Mouse (Mus musculus) kidney, postnatal 25 days (tissue): ENCODE results near the gene Ank3.
A peak's percentile ranks its signal among the peaks of the same experiment; 100 is the strongest.

ENCODE experiments used
- DNase-seq, 2 experiments: peaks; one replicate each; pipeline ENCODE4 v3.0.0; 2021; ENCODE audit warnings: mixed read lengths in 2 of 2

Ank3 gene

GRCm38 (mm10) chr10:69538236-69538635, 139.7 kb downstream of the Ank3 start:
- DNase-seq: no peak

- DNase-seq: no peak
These were observed 143.9 kb downstream of the Ank3 start for GRCm38 (mm10) chr10:69542439-69542838.

DNA sequence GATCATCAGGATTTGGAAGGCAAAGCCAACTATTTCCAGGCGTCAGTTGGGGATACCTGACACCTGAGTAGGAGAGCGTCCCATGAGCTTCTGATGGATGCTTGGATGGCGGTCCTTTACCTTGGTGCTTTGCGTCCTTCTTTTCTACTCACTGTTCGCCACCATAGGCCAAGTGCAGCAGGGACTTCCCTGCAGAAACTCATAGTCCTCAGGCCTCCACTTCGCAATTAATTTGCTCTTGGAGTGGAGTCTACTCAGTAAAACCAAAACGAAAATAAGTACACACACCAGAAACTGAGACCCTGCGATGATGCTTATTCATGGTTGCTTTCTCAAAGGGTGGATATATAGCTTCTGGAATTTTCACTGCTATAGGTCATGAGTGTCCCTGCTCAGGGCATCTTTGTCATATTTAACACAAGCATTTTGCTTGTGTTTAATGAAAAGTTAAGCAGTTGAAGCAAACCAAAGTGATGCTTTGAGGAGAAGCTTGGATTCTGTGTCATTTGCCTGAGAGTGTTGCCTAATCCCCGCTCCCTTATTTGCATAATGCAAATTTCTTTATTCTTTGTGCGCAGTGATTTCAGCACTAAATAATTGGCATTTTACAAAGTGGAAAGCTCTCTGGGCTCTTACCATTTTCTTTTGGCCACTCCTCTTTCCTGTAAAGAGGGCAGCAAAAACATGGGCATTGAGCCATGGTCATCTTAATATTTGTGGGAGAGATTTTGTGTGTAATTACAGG, 145.5 kb downstream of the Ank3 start:
- no peak for DNase-seq

GRCm38 (mm10) chr10:69544653-69545052, 146.1 kb downstream of the Ank3 start:
- no peak for DNase-seq

DNA sequence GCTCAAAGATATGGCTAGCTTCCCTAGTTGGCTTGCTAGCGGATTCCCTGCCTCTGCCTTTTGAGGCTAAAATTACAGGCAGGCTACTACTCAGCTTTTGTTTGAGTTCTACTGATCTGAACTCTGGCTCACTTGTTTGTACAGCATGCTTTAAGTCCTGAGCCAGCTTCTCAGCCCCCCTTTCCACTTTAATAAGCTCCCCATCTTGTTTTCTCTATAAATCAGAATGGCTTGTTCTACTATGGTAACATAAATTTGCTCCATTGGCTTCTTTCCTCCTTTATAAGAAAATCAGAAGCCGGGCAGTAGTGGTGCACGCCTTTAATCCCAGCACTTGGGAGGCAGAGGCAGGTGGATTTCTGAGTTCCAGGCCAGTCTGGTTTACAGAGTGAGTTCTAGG, 147.4 kb downstream of the Ank3 start:
- no peak for DNase-seq

GRCm38 (mm10) chr10:69546643-69547042, 148.1 kb downstream of the Ank3 start:
- no peak for DNase-seq

DNA sequence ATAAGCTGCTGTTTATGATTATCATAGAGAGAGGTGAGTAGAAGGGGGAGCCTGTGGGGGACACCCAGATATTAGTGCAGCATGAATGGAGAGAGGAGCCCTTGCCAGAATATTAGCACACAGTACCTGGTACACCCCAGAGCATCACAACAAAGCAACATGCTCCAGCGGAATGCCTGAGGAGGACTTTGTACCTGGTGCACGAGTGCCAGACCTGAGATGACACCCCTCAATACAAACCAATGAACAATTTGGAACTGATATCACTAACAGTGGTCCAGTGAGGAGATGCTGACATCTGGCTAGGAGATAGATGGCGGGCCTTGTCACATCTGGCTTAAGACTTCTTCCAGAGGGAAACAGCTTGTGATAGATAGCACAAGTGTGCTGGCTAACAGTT, 150.2 kb downstream of the Ank3 start:
- DNase-seq: peak; percentile 36 to 56

DNA sequence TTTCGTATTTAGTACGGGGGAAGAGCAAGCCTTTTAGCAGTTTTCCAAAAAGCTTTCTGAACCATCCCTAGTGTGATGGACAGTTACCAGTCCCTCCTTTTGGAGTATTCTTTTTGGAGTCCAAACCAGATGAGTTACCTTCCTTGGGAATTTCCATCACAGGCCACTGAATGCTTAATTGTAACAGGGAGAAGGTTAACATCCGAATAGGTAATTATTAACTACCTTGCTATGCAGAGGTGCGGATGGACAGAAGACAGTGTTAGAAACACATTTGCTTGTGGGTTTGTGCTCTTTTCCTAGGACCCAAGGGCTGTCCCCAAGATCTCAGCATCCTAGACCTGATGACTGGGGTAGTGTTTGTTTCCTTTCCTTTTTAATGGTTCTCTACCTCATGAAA, 150.6 kb downstream of the Ank3 start:
- DNase-seq: no peak

DNA sequence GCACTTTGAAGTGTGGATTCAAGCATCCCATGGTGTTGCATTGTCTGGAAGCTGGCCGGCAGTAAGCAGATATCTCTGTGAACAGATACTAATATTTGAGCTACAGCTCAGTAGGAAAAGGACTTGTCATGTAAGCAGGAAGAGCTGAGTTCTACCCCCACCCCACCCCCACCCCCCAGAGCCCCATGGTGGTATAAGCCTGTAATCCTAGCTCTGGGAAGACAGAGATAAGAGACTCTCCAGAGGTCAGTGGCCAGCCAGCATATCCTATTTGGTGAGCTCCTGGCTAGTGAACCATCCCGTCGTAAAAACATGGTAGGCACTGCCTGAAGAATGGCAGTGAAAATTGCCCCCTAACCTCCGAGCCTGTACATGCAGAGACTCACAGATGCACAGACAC, 152.3 kb downstream of the Ank3 start:
- no peak for DNase-seq

DNA sequence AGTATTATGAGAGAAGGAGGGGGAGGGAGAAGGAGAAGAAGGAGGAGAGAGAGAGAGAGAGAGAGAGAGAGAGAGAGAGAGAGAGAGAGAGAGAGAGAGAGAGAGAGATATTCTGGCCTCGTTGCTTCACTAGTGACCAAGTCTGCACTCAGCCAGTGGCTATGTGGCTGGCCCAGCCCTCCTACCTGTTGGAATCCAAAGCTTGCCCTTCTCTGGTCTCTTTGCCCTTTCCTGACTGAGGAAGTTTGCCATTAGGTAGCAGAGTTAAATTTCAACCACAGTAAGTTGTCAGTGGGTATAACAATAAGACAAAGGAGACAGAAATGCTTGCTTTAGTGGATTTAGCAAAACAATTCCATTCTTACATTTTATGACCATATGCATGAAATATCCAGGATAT, 154.5 kb downstream of the Ank3 start:
- DNase-seq: peak; percentile 63 to 77

- no peak for DNase-seq
These were observed 157.0 kb downstream of the Ank3 start for GRCm38 (mm10) chr10:69555592-69555991.

GRCm38 (mm10) chr10:69556278-69556677, 157.7 kb downstream of the Ank3 start:
- DNase-seq: peak; percentile 82 to 83

DNA sequence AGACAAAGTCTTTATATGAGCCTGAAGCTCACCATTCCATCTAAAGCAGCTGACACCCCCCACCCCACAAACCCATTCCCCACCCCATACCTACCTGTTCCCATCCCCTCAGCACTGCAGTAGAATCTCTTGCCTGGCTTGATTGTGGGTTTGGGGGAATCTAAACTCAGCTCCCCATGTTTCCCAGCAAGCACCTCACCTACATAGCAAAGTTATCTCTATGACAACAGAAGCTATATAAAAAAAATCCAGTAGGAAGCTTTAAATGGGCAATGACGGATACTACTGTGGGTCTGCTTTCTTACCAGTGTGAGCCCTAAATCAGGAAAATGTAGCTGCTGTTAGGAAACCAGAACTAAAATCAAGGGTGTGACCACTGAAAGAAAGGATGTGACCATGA, 161.7 kb downstream of the Ank3 start:
- no peak for DNase-seq

DNA sequence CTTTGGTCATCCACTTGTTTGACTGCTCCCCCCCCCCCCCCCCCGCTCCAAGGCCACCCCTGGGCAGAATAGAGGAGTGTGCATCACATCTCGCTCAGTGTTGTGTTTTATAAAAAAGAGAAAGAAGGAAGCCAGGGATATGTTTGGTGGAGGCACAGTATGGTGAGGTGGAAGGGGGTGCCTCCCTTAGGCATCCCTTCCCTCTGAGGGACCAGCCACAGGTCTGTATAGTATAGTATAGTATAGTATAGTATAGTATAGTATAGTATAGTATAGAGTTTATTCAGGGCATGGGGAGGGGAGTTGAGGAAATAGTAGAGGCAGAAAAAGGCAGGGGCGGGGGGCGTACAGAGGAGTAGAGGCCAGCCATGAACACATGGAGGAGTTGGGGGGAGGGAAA, 164.4 kb downstream of the Ank3 start:
- DNase-seq: no peak

DNA sequence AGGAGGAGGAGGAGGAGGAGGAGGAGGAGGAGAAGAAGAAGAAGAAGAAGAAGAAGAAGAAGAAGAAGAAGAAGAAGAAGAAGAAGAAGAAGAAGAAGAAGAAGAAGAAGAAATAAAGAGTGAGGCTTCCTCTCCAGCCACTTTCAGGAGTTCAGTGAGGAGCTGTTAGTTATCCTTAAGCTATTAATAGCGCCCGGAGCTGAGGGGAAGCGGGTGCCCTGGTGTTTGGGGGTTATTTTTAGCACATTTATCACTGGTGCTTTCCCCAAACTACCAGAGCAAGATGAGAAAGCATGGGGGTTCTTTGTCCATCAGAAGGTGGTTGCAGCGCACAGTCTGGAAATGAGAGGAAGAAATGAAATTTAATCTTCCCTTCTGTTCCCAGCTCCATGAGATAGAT, 166.5 kb downstream of the Ank3 start:
- DNase-seq: no peak

DNA sequence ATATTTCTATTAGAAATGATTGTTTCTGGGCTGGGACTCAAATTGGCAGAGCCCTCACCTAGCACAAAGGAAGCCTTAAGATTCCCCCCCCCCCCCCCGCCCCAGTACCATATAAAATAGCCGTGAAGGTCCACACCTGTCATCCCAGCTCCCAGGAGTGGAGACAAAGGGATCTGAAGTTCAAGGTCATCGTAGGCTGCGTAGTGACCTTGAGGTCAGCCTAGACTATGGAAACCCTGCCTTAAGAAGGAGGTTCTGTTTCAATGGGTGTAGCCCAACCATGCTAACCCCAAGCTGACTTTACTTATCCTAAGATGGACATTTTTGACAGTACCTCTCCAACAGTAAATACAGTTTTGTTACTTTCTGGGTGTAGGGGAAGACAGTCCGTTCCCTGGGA, 170.4 kb downstream of the Ank3 start:
- no peak for DNase-seq

DNA sequence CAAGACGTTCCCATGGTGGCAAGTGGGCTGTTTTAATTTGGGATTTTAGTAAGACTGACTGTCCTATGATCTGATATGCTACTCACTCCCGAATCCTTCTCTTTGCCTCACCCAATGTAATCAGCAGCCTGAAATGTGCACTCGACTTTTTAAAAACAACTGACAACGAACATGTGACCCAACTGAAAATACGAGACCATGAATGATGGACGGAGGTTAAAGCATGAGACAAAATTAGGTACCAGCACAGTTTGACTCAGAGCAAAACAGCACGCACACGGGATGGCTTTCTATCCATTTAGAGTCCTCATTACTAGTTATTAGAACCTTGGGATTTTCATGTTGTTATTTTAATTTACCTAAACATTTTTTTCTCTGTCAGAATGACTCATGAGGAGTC, 171.2 kb downstream of the Ank3 start:
- DNase-seq: no peak

DNA sequence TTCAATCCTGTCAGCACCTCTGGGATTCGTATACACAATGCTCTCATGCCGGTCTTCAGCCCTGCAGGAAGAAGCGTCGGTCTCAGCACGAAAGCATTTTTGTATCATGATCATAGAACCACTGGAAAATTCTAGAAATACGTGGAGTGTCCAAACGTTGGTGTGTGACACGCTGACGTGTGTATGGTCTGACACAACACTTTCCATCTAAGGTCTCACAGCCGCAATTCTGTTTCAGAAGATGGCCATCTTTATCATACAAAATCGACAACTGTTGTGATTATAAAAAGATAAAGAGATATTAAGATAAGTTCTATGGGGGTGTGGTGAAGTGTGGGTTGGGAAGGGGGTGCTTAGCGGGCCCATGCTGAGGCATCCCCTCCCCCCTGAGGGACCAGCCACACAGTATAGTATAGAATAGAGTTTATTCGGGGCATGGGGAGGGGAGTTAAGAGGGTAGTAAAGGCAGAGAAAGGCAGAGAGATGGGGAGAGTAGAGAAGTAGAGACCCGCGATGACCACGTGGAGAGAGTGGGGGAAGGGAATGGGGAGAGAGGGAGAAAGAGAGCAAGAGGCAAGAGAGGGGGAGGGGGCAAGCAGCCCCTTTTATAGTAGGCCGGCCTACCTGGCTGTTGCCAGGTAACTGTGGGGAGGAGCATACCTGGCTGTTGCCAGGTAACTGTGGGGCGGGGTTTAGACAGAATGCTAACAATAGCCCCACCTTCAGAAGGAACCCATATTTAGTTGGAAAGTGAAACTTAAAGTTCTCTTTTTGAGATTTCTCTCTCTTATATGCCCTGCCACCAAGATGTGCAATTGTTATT, 172.1 kb downstream of the Ank3 start:
- DNase-seq: peak; percentile 53 to 68

DNA sequence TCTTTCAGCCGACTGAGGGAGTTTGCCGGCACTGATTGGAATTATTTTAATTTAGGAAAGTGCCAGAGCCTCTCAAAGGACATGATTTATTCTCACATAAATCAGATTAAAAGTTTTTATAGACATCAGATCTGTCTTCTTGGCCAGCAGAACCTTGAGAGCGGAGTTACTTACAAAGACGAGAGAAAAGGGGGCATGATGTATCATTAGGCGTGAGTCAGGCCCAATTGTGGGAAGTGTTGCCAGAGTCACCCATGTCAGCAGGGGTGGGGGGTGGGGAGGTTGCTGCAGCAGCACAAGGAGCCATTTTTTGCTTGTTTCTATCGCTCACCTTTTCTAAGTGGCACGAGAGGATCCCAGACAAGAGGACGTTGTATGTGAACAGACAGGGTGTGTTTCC, 172.8 kb downstream of the Ank3 start:
- no peak for DNase-seq

- no peak for DNase-seq
These were observed 173.4 kb downstream of the Ank3 start for GRCm38 (mm10) chr10:69571972-69572371.

- no peak for DNase-seq
These were observed 174.5 kb downstream of the Ank3 start for GRCm38 (mm10) chr10:69573054-69573453.

GRCm38 (mm10) chr10:69573746-69574145, 175.2 kb downstream of the Ank3 start:
- no peak for DNase-seq

DNA sequence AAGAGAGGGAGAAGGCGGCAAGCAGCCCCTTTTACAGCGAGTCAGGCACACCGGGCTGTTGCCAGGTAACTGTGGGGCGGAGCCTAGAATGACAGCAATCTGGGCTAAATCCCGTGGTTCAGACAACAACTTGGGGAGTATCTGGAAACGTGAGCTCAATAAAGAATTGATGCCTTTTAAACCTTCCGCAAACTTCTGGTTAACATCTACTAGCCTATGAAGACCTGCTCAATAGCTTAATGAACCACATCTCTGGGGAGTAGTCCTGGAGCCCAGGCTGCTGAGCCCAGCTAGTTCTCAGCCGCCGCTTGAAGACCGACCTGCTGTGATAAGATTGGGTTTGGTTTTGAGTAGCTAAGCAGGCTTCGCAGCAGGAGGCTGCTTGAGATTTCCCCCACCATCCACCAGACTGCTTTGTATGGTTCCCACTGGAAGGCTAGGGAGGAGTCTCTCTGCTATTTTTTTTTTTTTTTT, 175.7 kb downstream of the Ank3 start:
- DNase-seq: peak; percentile 23 to 43

DNA sequence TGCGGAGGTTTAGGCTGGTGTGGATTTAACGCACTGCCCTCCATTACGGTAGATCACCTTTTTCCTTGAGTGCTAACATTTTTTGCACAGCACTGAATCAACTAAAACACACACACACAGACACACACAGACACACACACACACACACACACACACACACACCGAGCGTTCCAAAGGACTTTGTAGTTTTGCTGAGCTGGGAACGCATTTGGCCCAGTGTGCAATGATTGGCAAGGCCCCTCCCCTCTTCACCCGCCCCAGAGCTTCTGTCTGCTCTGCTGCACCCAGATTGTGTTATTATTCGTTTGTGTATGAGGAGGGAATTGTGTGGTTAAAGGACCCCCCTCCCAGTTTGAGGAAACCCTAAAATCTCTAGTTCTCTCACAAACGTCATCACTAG, 176.3 kb downstream of the Ank3 start:
- DNase-seq: peak; percentile 44 to 57
